Mouse (Mus musculus): ENCODE data around the gene Ccr3. TPM values are rescaled to one million over a fixed set of nuclear protein-coding genes. Genes with fewer than 3 reads are reported as not detected.
"Not testable (repeated sequence)": the region's sequence is repeated elsewhere in the genome, so short reads cannot be mapped to it uniquely, and the experiment has no call there.

Gene Ccr3
- polyA plus RNA-seq, 1 experiment from 2014 or later = not detected

DNA sequence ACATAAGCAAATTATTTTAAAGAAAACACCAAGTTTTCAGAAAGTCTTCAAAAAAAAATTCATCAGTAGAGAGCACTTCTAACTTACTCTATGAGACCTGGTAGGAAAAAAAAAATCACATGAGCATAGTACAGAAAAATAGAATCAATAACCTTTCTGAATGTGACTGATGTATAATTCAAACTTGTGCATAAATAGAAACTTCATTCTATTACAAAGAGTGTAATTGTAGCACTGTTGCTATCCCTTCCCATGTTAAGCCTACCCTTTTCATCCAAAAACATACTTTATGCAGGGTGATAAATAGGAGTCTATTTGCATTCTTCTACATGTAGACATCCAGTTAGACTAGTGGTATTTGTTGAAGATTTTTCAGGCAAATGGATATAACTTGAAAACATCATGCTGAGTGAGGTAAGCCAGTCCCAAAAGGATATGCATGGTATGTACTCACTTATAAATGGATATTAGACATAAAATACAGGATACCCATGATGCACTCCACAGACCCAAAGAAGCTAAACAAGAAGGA is 44.9 kb downstream of the Ccr3 start:
- no peaks in the 10 kb centered on the region for H3K9me3 ChIP-seq (ENCODE audit: control insufficient read depth, low read length)
- H3K4me3 ChIP-seq (ENCODE audit: low read depth, low read length) = no peak overlapping the region
- H3K36me3 ChIP-seq (ENCODE audit: control insufficient read depth, insufficient read depth, low read length) = no peaks in the 10 kb centered on the region
- no peak overlapping the region for H3K9ac ChIP-seq (replicated peaks; ENCODE audit: low read depth, low read length)
- H3K4me2 ChIP-seq (ENCODE audit: low read depth, low read length) = no peak overlapping the region
- no peak for ATAC-seq (ENCODE audit: low read depth)
- no peaks in the 10 kb centered on the region for H3K4me1 ChIP-seq (ENCODE audit: control insufficient read depth, insufficient read depth, low read length)
- no peaks in the 10 kb centered on the region for H3K27me3 ChIP-seq (ENCODE audit: control insufficient read depth, insufficient read depth, low read length)
- no peak overlapping the region for H3K27ac ChIP-seq (ENCODE audit: low read depth, low read length)

DNA sequence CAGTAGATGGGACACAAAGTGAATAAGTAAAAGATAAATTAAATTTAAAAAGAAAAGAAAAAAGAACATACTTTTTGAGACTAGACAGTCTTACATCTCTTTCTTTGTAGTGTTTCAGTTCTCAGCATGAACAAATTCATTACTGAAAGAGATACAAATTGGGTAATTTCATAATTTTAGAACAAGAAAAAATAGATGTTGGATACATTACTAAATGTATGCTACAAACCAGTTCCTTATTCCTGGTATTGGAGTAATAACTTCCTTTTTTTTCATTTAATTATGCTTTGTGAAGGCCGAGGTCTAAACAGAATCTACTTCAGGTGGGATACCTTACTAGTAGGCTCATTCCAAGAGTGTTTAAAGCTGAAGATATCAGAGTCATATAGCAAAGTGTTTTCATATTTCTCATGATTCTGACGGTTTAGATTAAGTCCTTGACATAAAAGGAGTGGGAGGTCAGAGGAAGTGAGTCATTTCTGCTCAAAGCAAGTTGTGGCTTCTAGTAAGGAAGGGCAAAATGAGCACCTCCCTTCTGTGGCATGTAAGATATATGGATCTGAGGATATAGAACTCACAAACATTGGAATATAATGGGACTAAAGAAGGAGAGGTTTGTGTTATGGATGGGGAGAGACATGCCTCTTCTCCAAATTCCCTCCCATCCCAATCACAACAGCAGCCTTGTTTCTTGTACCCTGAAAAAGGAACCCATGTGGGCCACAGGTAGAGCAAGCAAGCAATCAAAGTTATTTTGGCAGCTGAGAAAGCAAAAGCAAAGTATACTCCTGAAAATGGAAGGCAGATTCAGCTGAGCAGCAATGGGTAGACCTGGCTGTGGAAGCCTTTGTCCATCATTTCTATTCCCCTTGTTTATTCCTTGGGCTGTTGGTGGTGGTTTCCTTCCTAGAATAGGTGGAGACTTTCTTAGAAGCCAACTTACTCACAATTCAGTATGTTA is 46.6 kb downstream of the Ccr3 start:
- no peak overlapping the region for H3K27ac ChIP-seq (ENCODE audit: low read depth, low read length)
- WGBS = 71% methylated on average over 2 of the region's 2 CpGs
- H3K4me3 ChIP-seq (ENCODE audit: low read depth, low read length) = no peak overlapping the region
- no peaks in the 10 kb centered on the region for H3K9me3 ChIP-seq (ENCODE audit: control insufficient read depth, low read length)
- no peaks in the 10 kb centered on the region for H3K4me1 ChIP-seq (ENCODE audit: control insufficient read depth, insufficient read depth, low read length)
- no peak overlapping the region for H3K9ac ChIP-seq (replicated peaks; ENCODE audit: low read depth, low read length)
- H3K27me3 ChIP-seq (ENCODE audit: control insufficient read depth, insufficient read depth, low read length) = no peaks in the 10 kb centered on the region
- no peak overlapping the region for H3K4me2 ChIP-seq (ENCODE audit: low read depth, low read length)
- H3K36me3 ChIP-seq (ENCODE audit: control insufficient read depth, insufficient read depth, low read length) = no peaks in the 10 kb centered on the region
- no peak for ATAC-seq (ENCODE audit: low read depth)

DNA sequence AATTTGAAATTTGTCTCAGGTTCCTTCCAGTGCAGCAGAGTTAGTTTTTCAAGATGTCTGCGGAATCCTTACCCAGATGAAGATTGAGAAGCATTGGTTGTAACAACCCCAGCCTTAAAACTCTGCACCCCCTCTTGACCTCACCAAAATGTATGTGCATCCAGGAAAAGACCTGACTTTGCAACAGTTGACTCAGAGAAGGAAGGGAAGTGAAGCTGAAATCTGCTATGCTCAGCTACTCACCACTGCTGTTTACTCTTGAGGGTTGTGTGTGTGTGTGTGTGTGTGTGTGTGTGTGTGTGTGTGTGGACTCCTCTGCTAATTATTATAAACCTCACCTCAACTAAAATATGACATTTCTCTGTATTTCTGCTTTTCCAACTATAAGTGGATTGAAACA is 49.7 kb downstream of the Ccr3 start:
- no peak overlapping the region for H3K4me2 ChIP-seq (ENCODE audit: low read depth, low read length)
- no peak overlapping the region for H3K4me3 ChIP-seq (ENCODE audit: low read depth, low read length)
- no peaks in the 10 kb centered on the region for H3K36me3 ChIP-seq (ENCODE audit: control insufficient read depth, insufficient read depth, low read length)
- H3K9me3 ChIP-seq (ENCODE audit: control insufficient read depth, low read length) = no peaks in the 10 kb centered on the region
- no peak overlapping the region for H3K27ac ChIP-seq (ENCODE audit: low read depth, low read length)
- H3K9ac ChIP-seq (replicated peaks; ENCODE audit: low read depth, low read length) = no peak overlapping the region
- no peaks in the 10 kb centered on the region for H3K27me3 ChIP-seq (ENCODE audit: control insufficient read depth, insufficient read depth, low read length)
- no peak for ATAC-seq (ENCODE audit: low read depth)
- 83% methylated on average over 1 of the region's 1 CpGs for WGBS
- H3K4me1 ChIP-seq (ENCODE audit: control insufficient read depth, insufficient read depth, low read length) = no peaks in the 10 kb centered on the region

GRCm38 (mm10) chr9:124079803-124080202 is 58.0 kb downstream of the Ccr3 start:
- H3K4me1 ChIP-seq (ENCODE audit: control insufficient read depth, insufficient read depth, low read length) = no peaks in the 10 kb centered on the region
- no peak overlapping the region for H3K9ac ChIP-seq (replicated peaks; ENCODE audit: low read depth, low read length)
- no peaks in the 10 kb centered on the region for H3K9me3 ChIP-seq (ENCODE audit: control insufficient read depth, low read length)
- no peak for ATAC-seq (ENCODE audit: low read depth)
- no peak overlapping the region for H3K27ac ChIP-seq (ENCODE audit: low read depth, low read length)
- no peaks in the 10 kb centered on the region for H3K27me3 ChIP-seq (ENCODE audit: control insufficient read depth, insufficient read depth, low read length)
- WGBS = 85% methylated on average over 4 of the region's 4 CpGs
- H3K4me3 ChIP-seq (ENCODE audit: low read depth, low read length) = no peak overlapping the region
- H3K36me3 ChIP-seq (ENCODE audit: control insufficient read depth, insufficient read depth, low read length) = no peaks in the 10 kb centered on the region
- no peak overlapping the region for H3K4me2 ChIP-seq (ENCODE audit: low read depth, low read length)

- not testable (repeated sequence) for H3K27ac ChIP-seq (ENCODE audit: low read depth, low read length); H3K4me3 ChIP-seq (ENCODE audit: low read depth, low read length); H3K9me3 ChIP-seq (ENCODE audit: control insufficient read depth, low read length); H3K4me1 ChIP-seq (ENCODE audit: control insufficient read depth, insufficient read depth, low read length); ATAC-seq (ENCODE audit: low read depth); H3K27me3 ChIP-seq (ENCODE audit: control insufficient read depth, insufficient read depth, low read length); H3K9ac ChIP-seq (replicated peaks; ENCODE audit: low read depth, low read length); H3K4me2 ChIP-seq (ENCODE audit: low read depth, low read length); H3K36me3 ChIP-seq (ENCODE audit: control insufficient read depth, insufficient read depth, low read length)
- WGBS = 94% methylated on average over 12 of the region's 13 CpGs
Measured at GRCm38 (mm10) chr9:124080471-124080870, 58.7 kb downstream of the Ccr3 start.

Other genes with a start within 250 kb of the Ccr3 start
- gene Cxcr6, start 215.5 kb upstream of the Ccr3 start, polyA plus RNA-seq (2014; fragmentation: Nextera tagmentation; extraction: Ambion mirVana) = 0.17 and 0.18 TPM in 2 replicates
- gene Fyco1, start 170.1 kb upstream of the Ccr3 start, polyA plus RNA-seq (2014; fragmentation: Nextera tagmentation; extraction: Ambion mirVana) = 11.2 and 13.5 TPM in 2 replicates
- gene Xcr1, start 159.9 kb upstream of the Ccr3 start, polyA plus RNA-seq (2014; fragmentation: Nextera tagmentation; extraction: Ambion mirVana) = 0.04 and 0.09 TPM in 2 replicates
- 0.12 and 1.6 TPM in 2 replicates for gene Ccr1, start 53.3 kb upstream of the Ccr3 start, polyA plus RNA-seq (2014; fragmentation: Nextera tagmentation; extraction: Ambion mirVana)
- not detected in 2 replicates for gene Ccr1l1, start 43.6 kb upstream of the Ccr3 start, polyA plus RNA-seq (2014; fragmentation: Nextera tagmentation; extraction: Ambion mirVana)
- gene Ccr2, start 80.0 kb downstream of the Ccr3 start, polyA plus RNA-seq (2014; fragmentation: Nextera tagmentation; extraction: Ambion mirVana) = 0.35 TPM in 1 of 2 replicates, not detected in the other
- 0.45 and 0.46 TPM in 2 replicates for gene Ccr5, start 99.6 kb downstream of the Ccr3 start, polyA plus RNA-seq (2014; fragmentation: Nextera tagmentation; extraction: Ambion mirVana)

All from neural tube, embryonic 14.5 days (tissue).